Mouse (Mus musculus): ENCODE measurements around the gene Stard7. TPM values are rescaled to one million over a fixed set of nuclear protein-coding genes. Genes with fewer than 3 reads are reported as not detected.
A peak's percentile ranks its signal among the peaks of the same experiment; 100 is the strongest.

The Stard7 gene
- polyA plus RNA-seq, 1 experiment from 2014 or later: 92.0 TPM

DNA sequence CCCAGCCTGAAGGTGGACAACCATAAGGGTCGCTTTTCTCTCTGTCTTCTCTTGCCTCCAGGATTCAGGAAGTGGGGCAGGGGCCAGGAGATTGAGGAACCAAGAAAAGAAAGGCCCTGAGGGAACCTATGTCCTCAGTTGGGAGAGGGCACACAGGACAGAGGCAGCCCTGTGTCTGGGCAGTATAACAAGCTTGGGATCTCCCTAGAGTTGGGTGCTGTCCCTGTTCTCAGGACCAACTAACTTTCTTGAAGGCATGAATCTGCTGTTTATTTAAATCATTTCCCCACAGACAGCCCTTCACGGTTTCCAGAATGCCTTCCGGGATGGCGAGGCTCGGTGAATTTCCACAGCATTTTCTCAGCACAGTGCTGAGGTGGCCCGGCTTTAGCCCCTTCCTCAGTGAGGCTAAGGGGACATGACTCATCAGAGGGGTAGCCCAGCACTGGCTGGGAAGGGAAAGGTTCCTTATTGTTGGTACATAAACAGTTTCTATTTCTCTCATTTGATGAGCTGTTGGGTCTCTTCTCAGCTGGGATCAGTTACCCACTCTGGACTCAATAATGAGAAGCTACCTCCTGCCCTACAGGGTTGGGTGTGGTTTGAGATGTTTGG is 52.8 kb downstream of the Stard7 start:
- Histone ChIP-seq H3K36me3 (no peaks in the 10 kb centered on the region), H3K4me3 (no peak overlapping the region), H3K9me3 (no peaks in the 10 kb centered on the region), H3K27ac (replicated peaks) (no peak overlapping the region), H3K4me1 (no peaks in the 10 kb centered on the region), H3K27me3 (replicated peaks) (no peaks in the 10 kb centered on the region), H3K4me2 (no peak overlapping the region), H3K9ac (no peak overlapping the region)
- WGBS: 69% methylated on average over 6 of the region's 6 CpGs
- ATAC-seq (ENCODE audit: extremely low read depth, insufficient number of reproducible peaks, low FRiP score, low TSS enrichment): no peak

DNA sequence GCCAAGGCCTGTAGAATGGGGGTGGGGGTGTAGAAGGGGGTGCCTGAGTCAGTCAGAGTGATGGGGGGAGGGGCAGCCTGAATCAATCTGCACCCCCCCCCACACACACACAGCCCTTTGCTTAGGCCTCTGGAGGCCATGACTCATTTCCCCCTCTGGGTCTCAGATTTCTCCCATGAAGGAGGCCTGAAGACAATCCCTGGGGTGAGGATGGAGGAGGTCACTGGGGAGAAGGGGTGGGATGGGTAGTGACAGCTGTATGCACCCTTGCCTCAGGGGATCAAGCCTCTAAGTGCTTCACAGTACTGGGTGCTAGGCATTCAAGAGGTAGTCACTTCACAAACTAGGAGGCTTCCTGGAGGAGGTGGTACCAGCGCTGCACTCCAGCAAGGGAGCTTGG is 53.6 kb downstream of the Stard7 start:
- H3K9me3 ChIP-seq: no peaks in the 10 kb centered on the region
- no peak overlapping the region for H3K27ac ChIP-seq (replicated peaks)
- no peaks in the 10 kb centered on the region for H3K27me3 ChIP-seq (replicated peaks)
- no peak overlapping the region for H3K4me3 ChIP-seq
- no peaks in the 10 kb centered on the region for H3K36me3 ChIP-seq
- ATAC-seq (ENCODE audit: extremely low read depth, insufficient number of reproducible peaks, low FRiP score, low TSS enrichment): no peak
- peaks cover 4% of the 10 kb centered on the region; the same call in 1 of the 2 replicates for H3K4me1 ChIP-seq
- 45% methylated on average over 1 of the region's 1 CpGs for WGBS
- H3K9ac ChIP-seq: no peak overlapping the region
- no peak overlapping the region for H3K4me2 ChIP-seq

DNA sequence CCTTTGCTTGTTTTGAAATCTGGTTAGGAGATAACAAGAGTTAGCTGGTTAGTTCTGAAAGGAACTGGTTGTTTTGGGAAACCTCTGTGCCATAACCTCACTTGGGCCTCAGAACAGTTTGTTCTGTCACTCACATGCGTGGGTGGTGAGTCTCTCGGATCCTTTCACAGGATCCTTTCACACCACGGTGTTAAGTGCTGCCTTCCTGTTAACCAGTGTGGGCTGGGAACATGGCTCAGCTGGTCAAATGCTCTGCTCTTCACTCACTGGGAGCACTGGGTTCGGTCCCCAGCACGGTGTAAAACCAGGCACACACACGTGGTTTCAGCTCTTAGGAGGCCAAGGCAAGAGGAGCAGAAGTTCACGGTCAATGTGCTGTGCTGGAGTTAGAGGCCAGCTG is 54.4 kb downstream of the Stard7 start:
- Histone ChIP-seq H3K4me3 (no peak overlapping the region), H3K9me3 (no peaks in the 10 kb centered on the region), H3K4me1 (peaks cover 12% of the 10 kb centered on the region), H3K9ac (no peak overlapping the region), H3K4me2 (no peak overlapping the region), H3K27me3 (replicated peaks) (no peaks in the 10 kb centered on the region), H3K36me3 (no peaks in the 10 kb centered on the region), H3K27ac (replicated peaks) (no peak overlapping the region)
- WGBS: 41% methylated on average over 7 of the region's 7 CpGs
- no peak for ATAC-seq (ENCODE audit: extremely low read depth, insufficient number of reproducible peaks, low FRiP score, low TSS enrichment)

DNA sequence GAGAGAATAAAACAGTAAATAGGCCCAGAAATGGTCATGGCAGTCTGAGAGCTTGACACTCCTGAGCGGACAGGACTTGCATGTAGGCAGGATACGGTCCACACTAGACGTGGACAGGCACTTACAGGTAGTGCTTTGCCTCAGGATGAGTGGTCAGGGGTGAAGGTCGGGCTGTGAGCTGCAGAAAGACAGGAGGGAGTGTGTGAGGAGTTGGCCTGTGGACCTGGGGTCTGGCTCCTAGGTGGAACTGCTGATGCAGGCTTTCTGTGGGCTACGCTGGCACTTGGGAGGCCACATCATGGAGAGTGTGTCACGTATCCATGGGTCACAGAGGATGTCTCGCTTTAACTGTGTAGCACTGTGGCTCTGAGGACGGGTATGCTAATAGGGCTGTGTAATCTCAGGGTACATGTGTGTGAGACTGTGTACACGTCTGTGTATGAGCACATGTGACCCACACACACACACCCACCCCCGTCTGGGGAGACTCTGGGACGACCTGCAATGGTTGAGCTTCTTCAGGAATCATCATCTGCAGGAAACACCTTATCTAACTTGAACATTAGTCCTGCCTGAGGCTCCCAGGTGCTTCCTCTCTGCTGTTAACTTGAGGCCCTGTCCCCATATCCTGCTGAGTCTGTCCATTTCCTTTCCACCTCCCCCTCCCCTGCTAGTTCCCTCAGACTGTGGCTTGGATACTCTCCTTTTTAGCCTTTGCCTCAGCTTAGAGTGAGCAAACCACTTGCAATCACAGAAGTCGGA is 58.3 kb downstream of the Stard7 start:
- peaks cover 22% of the 10 kb centered on the region for H3K4me1 ChIP-seq
- H3K9me3 ChIP-seq: no peaks in the 10 kb centered on the region
- no peak overlapping the region for H3K4me2 ChIP-seq
- ATAC-seq (ENCODE audit: extremely low read depth, insufficient number of reproducible peaks, low FRiP score, low TSS enrichment): 0 out of 2 replicates have a peak, but pooled peaks have one; percentile 21
- H3K4me3 ChIP-seq: no peak overlapping the region
- no peaks in the 10 kb centered on the region for H3K27me3 ChIP-seq (replicated peaks)
- H3K9ac ChIP-seq: peak overlapping the region; percentile 26; the same call in 1 of the 2 replicates
- H3K27ac ChIP-seq (replicated peaks): peak overlapping the region; percentile 81
- no peaks in the 10 kb centered on the region for H3K36me3 ChIP-seq
- WGBS: 49% methylated on average over 12 of the region's 12 CpGs

DNA sequence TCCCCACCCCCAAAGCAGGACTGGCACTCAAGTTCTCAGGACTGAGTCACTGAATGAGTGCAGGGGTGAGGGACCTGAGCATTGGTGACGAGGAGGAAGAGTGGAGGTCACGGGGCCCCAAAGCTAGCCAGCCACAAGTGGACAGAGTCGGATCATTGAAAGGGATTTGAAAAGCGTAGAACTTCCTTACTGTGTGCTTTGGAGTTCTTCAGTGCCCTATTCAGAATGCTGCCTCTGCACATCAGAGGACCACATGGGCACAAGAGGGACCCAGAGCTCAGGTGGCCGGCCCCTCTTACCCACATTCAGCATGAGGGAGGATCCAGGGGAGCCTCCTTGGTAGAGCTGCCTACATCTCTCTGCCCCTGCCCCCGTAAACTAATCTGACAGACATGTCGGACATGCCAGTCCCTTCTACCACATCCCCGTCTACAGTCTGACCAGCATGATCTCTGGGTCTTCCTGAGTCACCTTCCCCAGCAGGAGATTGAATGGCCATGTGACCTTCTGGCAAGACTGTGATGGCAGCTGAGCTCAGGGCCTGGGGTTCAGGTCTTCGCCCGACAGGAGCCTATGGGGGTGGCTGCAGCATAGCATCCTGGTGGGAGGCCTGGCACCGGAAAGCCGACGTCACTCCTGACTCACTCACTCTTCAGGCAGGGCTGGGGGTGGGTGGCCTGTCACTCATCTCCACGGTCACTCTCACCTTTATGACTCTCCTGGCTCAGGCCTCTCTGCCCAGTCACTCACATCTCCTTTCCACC is 63.0 kb downstream of the Stard7 start:
- no peak overlapping the region for H3K4me3 ChIP-seq
- WGBS: 72% methylated on average over 14 of the region's 14 CpGs

DNA sequence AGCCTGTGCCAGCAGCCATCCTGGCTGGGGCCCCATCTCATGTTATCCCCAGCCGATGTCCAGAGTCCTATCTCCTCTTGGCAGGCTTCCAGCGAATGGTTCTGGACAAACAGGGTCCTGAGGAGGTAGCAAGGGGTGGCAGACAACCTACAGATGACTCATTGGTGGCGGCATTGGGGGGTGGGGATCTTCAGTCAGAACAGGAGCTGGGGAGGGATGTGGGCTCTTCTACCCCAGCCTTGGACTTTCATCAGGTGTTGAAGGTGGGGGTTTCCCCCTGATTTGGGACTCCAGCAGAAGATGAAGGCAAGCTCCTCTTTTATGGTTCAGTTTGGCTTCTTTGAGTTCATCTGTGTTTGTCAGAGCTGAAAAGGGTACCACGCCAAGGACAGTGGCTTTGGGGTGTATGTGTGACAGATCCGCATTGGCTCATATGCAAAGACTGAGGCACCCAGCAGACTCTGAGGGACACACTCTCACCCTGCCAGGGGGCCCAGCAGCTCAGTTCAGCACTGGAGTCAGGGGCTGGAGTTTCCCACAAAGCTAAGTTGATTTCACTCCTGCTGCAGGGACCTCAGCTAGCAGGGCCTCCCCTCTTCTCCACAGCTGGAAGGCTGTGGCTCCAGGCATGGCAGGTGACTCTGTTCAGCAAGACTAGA is 64.1 kb downstream of the Stard7 start:
- no peak overlapping the region for H3K9ac ChIP-seq
- H3K4me3 ChIP-seq: no peak overlapping the region
- no peaks in the 10 kb centered on the region for H3K36me3 ChIP-seq
- H3K27ac ChIP-seq (replicated peaks): no peak overlapping the region
- H3K4me2 ChIP-seq: no peak overlapping the region
- no peaks in the 10 kb centered on the region for H3K9me3 ChIP-seq
- ATAC-seq (ENCODE audit: extremely low read depth, insufficient number of reproducible peaks, low FRiP score, low TSS enrichment): no peak
- H3K4me1 ChIP-seq: peaks cover 45% of the 10 kb centered on the region
- H3K27me3 ChIP-seq (replicated peaks): peaks cover 39% of the 10 kb centered on the region
- WGBS: 51% methylated on average over 5 of the region's 5 CpGs

More for the DNA sequence above, 63.0 kb downstream of the Stard7 start:
- no peak for ATAC-seq (ENCODE audit: extremely low read depth, insufficient number of reproducible peaks, low FRiP score, low TSS enrichment)
- no peaks in the 10 kb centered on the region for H3K9me3 ChIP-seq
- peaks cover 35% of the 10 kb centered on the region for H3K27me3 ChIP-seq (replicated peaks)
- no peak overlapping the region for H3K27ac ChIP-seq (replicated peaks)
- no peak overlapping the region for H3K9ac ChIP-seq
- H3K4me2 ChIP-seq: no peak overlapping the region
- no peaks in the 10 kb centered on the region for H3K36me3 ChIP-seq
- H3K4me1 ChIP-seq: peaks cover 53% of the 10 kb centered on the region

DNA sequence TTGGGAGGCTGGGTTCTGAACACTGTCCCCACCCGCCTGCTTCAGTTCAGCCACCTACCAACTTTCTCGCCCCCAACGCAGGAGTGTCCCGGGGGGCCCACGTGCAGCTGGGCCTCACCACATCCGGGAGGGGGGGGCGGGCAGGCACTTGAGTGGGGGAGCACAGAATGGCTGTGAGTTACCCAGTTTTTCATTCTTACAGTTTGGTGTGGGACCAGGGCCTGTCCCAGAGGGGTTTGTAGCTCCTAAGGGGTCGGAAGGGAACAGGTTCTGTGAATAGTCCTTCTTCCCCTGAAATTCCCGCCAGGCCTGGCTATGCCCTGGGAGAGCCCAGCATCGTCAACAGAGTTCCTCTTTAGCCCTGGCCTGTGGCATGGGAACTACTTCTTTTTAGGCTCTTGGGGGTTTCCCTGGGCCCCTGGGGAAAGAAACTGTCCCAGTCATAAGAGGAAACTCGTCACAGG is 65.1 kb downstream of the Stard7 start:
- Histone ChIP-seq H3K4me3 (no peak overlapping the region), H3K9ac (0 out of 2 replicates have a peak overlapping the region, but pooled peaks have one; percentile 40), H3K36me3 (no peaks in the 10 kb centered on the region), H3K27me3 (replicated peaks) (peaks cover 39% of the 10 kb centered on the region), H3K4me1 (peaks cover 38% of the 10 kb centered on the region), H3K27ac (replicated peaks) (peak overlapping the region; percentile 39), H3K4me2 (peak overlapping the region; percentile 91), H3K9me3 (no peaks in the 10 kb centered on the region)
- ATAC-seq (ENCODE audit: extremely low read depth, insufficient number of reproducible peaks, low FRiP score, low TSS enrichment): no peak
- whole genome bisulfite sequencing: 55% methylated on average over 11 of the region's 11 CpGs

DNA sequence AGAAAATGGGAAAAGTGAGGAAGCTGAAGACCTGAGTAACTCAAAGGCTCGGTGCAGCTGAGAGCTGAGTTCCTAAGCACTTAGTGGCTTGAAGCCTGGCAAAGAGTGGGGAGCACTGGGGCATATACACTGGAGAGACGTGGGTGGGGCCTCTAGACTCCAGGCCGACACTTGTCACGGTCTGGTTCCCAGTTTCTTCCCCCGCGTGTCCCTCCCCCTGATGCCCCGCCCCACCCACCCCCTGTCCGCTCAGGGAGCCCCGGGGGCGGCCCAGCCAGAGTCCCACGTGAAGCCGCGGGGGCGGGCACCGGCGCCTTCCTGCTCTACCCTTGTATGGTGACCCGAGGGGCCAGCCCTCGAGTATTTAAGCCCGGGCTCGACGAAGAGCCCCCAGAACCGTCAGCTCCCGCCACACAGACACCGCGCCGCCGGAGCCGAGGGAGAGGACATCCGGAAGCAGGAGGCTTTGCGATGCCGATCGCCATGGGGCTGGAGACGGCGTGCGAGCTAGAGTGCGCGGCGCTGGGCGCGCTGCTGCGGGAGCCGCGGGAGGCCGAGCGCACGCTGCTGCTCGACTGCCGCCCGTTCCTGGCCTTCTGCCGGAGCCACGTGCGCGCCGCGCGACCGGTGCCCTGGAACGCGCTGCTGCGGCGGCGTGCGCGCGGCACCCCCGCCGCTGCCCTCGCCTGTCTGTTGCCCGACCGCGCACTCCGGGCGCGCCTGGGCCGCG is 65.9 kb downstream of the Stard7 start, which contains the start of gene Dusp2:
Dusp2 (plus strand) TSS at position 393 of the 730 bp plus-strand sequence.
- ATAC-seq (ENCODE audit: extremely low read depth, insufficient number of reproducible peaks, low FRiP score, low TSS enrichment): peak; percentile 66
- peak within 1 kb of the TSS; percentile 74 for H3K27ac ChIP-seq (replicated peaks)
- peak within 1 kb of the TSS; percentile 91 for H3K4me2 ChIP-seq
- H3K9me3 ChIP-seq: no peaks in the 10 kb centered on the region
- H3K27me3 ChIP-seq (replicated peaks): peaks cover 39% of the 10 kb centered on the region
- WGBS: under 1% methylated on average over 76 of the region's 76 CpGs
- peak within 1 kb of the TSS; percentile 83 for H3K9ac ChIP-seq
- peak within 1 kb of the TSS; percentile 68 for H3K4me3 ChIP-seq
- peaks cover 38% of the 10 kb centered on the region for H3K4me1 ChIP-seq
- H3K36me3 ChIP-seq: no peaks in the 10 kb centered on the region

DNA sequence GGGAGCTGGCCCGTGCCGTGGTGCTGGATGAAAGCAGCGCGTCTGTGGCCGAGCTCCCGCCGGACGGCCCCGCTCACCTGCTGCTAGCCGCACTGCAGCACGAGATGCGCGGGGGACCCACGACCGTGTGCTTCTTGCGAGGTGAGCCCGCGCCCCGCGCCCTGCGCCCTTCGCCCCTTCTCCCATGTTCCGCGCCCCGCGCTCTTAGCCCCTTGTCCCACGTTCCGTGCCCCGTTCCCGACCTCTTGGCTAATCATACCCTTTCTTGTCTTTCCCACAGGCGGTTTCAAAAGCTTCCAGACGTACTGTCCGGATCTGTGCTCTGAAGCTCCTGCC is 66.4 kb downstream of the Stard7 start:
- H3K27me3 ChIP-seq (replicated peaks): peaks cover 39% of the 10 kb centered on the region
- H3K4me2 ChIP-seq: peak overlapping the region; percentile 91
- peak overlapping the region; percentile 83 for H3K9ac ChIP-seq
- no peaks in the 10 kb centered on the region for H3K36me3 ChIP-seq
- no peaks in the 10 kb centered on the region for H3K9me3 ChIP-seq
- ATAC-seq (ENCODE audit: extremely low read depth, insufficient number of reproducible peaks, low FRiP score, low TSS enrichment): no peak
- H3K4me3 ChIP-seq: peak overlapping the region; percentile 68
- H3K27ac ChIP-seq (replicated peaks): peak overlapping the region; percentile 74
- H3K4me1 ChIP-seq: peaks cover 38% of the 10 kb centered on the region
- 1% methylated on average over 33 of the region's 33 CpGs for WGBS

DNA sequence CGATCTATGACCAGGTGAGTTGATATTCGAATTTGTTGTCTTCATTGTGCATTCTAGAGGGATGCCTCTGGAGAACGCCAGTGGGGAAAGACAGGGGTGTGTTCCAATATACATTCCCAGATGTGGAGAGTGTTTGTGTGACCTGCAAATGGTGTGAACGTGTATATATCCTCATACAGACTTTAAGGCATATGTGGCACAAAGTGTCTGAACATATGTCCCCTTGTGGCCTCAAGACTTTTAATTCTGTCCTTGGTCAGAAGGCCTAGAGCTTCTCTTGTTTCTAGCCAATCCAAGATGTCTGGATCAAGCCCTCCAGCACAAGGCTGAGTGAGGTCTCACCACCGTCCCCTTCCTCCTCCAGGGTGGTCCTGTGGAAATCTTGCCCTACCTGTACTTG is 66.9 kb downstream of the Stard7 start:
- no peak for ATAC-seq (ENCODE audit: extremely low read depth, insufficient number of reproducible peaks, low FRiP score, low TSS enrichment)
- peak overlapping the region; percentile 68 for H3K4me3 ChIP-seq
- peak overlapping the region; percentile 74 for H3K27ac ChIP-seq (replicated peaks)
- peak overlapping the region; percentile 83 for H3K9ac ChIP-seq
- H3K27me3 ChIP-seq (replicated peaks): peaks cover 41% of the 10 kb centered on the region
- H3K36me3 ChIP-seq: no peaks in the 10 kb centered on the region
- peaks cover 38% of the 10 kb centered on the region for H3K4me1 ChIP-seq
- no peaks in the 10 kb centered on the region for H3K9me3 ChIP-seq
- peak overlapping the region; percentile 91 for H3K4me2 ChIP-seq
- WGBS: 27% methylated on average over 5 of the region's 5 CpGs

Data from heart, embryonic 13.5 days (tissue).